Mouse (Mus musculus): ENCODE results near the gene Slc45a2.
"Not testable (repeated sequence)": the region's sequence is repeated elsewhere in the genome, so short reads cannot be mapped to it uniquely, and the experiment has no call there.

The Slc45a2 gene

GRCm38 (mm10) chr15:11000421-11000820 lies at the start of gene Slc45a2:
Gene Slc45a2, plus strand, starts transcription at chr15:11000721.
- DNase-seq, result no peak

GRCm38 (mm10) chr15:10951951-10952759 lies 48.4 kb upstream of the Slc45a2 start, which contains the start of gene C1qtnf3:
Gene C1qtnf3, plus strand, starts transcription at chr15:10952332.
- DNase-seq, result no peak

- DNase-seq, result no peak
Measured at GRCm38 (mm10) chr15:10952760-10953305, 47.7 kb upstream of the Slc45a2 start.

DNA sequence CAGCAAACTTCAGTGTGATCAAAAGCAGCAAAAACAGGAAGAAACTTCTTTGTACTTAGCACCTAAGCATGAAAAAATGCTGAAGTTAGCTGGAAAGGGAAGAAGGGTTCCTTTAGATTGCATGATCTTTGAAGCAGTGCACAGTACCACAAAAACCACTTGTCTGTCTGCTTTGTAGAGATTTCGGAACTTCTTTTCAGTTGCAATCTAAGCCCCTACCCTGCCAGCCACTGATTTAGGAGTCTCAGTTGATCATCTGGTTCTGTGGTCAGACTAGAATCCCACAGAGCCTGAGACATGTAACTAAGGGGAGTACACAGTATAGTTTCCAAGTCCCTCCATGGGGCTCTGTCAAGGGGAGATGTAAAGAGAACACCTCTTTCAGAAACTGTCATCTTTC lies 47.1 kb upstream of the Slc45a2 start:
- DNase-seq, result no peak

DNA sequence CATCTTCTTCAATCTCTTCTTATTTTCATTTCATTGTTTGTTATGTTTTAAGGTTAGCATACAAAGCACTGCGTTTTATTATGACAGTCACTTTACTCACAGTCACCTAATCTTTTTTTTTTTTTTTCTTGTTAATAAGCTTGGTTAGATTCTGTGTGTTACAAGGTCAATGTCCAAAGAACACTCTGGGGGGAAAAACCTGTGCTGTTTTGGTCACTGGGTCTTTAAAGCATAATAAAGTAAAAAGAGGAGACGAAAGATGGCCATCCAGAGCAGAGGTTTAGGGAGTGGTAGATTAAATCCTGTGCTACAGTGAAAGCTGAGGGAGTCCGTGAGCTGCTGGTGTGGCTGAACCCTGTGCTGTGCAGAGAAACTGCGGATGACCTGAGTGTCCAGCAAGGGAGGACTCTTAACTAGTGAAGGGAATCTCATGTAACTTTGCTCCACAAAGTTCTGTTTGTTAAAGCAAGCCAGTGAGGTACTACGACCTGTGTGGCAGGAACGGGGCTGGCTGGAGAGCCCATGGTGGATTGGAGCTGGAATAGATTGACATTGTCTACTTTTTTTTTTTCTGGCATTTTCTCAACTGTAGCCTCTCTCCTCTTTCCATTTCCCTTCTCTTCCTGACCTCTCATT lies 46.0 kb upstream of the Slc45a2 start:
- no peak for DNase-seq

DNA sequence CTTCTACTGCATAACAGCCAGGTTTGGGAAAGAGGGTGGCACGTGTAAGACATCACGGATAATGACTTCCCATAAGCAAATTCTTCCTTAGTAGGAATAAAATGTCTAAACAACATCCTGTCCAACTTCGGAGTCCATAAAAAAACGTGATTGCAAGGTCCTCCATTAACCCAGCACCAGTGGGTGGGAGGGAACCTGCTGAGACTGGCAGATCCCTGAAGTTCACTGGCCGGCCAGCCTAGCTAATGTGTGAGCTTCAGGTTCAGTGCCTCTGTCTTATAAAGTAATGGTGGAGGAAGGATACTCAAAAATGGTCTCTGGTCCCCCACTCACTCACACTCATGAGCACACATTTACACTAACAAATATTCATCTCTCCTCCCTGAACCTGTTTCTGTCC lies 45.4 kb upstream of the Slc45a2 start:
- DNase-seq, result no peak

DNA sequence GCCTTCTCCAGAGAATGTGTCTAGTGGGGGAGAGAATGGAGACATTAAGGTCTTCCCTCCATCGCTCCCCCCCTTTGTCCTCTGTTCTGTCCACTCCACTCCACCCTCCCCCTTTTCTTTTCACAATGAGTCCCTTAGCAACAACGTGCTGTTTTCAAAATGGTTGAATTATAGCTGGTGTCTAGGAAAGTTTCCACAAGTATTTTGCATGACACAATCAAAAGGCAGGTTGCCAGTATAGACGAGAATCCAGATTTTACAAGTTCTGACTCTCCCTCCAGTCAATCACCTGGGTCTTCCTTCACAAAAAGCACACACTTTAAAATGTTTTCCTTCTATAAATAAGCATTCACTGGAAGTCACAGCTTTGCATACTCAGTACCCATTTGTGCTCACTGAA lies 43.8 kb upstream of the Slc45a2 start:
- no peak for DNase-seq

DNA sequence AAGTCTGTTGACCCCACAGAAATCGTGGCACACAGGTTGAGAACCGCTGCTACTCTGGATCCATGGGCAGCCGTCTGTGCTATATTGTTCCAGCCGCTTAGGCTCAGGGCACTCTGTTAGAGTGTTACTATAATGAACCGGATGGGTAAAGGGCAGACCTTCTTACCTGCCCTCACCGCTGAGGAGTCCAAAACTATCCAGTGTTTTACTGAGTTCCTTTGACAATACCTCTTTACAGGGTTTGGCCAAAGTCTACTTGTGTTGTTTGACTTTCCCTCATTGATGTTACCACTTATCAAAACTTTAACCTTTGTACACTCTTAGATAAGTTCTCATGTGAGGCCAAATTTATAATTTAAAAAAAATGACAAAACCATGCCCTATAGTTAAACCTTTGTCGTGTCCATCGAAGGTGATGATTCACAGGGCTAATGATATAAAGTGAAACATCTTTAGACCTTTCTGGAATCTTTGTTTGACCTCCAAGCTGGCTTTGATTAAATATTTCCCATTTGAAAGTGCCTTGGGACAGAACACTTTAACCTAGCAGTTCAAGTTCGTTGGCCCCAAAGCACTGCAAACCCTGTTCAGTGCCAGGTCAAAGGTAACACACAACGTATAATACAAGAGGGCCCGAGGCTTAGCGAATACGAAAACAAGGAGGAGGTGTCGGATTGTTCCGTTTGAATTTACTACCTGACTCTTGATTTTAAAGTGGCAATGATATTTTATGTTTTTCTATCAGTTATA lies 41.1 kb upstream of the Slc45a2 start:
- DNase-seq, result no peak

DNA sequence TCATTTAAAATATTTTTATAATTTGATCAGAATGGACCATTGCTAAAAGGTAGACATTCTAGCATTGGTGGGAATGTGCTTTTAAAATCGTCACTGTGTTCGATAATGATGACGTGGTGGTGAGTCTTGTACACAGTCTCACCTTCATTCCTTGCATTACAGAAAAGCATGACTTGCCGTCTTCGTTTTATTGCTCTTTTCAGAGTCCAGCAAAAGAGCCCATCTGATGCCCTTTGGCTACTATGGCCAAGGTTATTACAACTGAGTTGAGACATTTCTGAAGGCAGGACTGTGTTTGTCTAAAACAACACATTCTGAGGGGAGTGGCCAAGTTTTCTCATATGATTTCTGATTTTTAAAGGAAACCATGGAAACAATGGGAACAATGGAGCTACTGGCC lies 40.3 kb upstream of the Slc45a2 start:
- no peak for DNase-seq

- DNase-seq, result no peak
Measured at GRCm38 (mm10) chr15:10962601-10963000, 37.9 kb upstream of the Slc45a2 start.

- no peak for DNase-seq
Measured at GRCm38 (mm10) chr15:10969439-10969838, 31.1 kb upstream of the Slc45a2 start.

- DNase-seq, result no peak
Measured at GRCm38 (mm10) chr15:10970777-10971176, 29.7 kb upstream of the Slc45a2 start.

- DNase-seq, result no peak
Measured at GRCm38 (mm10) chr15:10977151-10977550, 23.4 kb upstream of the Slc45a2 start.

GRCm38 (mm10) chr15:10980712-10981111 lies 19.8 kb upstream of the Slc45a2 start:
- DNase-seq, result no peak

DNA sequence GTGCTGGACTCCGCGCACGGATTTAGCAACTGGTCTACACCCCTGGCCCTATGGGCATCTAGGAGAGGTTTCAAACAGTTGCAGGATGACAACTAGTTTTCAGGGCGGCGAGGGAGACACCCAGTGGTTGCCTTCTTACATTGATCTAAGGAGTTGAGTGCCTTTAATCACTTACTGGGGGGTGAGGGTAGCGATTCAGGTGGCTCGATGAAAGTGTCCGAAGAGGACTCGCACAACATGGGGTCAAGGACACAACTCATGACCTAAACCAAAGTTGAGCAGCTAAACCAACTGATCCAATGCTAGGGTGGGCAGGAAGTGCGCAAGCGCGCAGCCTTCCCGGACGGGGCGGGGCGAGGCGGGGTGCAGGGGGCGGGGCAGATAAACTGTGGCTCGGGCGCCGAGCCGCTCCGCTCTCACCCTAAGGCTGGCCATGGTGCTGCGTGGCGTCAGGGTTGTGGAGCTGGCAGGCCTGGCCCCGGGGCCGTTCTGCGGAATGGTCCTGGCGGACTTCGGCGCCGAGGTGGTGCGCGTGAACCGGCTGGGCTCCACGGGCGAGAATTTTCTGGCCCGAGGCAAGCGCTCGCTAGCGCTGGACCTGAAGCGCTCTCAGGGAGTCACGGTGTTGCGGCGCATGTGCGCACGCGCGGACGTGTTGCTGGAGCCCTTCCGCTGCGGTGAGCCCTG lies 19.0 kb upstream of the Slc45a2 start, which contains the start of gene Amacr:
Gene Amacr, plus strand, starts transcription at position 380 of the 687 bp plus-strand sequence.
- peak; percentile 87 for DNase-seq

GRCm38 (mm10) chr15:10982064-10982435 lies 18.5 kb upstream of the Slc45a2 start:
- no peak for DNase-seq

- DNase-seq, result no peak
Measured at GRCm38 (mm10) chr15:10985756-10986155, 14.8 kb upstream of the Slc45a2 start.

GRCm38 (mm10) chr15:10986477-10986876 lies 14.0 kb upstream of the Slc45a2 start:
- DNase-seq, result not testable (repeated sequence)

DNA sequence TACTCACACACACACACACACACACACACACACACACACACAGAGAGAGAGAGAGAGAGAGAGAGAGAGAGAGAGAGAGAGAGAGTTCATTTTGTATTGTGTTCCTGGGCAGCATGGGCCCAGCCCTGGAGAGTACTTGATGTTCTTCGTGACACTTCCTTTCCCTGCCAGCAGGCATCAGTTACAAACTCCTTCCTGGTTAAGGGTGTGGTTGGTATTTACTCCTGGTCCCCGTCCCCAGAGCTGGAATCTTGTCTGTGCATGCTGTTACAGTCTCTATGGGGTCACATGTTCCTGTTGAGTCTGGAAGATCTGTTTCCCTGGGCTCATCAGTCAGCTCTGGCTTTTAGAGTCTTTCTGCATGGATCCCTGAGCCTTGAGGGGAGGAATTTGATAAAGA lies 10.1 kb upstream of the Slc45a2 start:
- no peak for DNase-seq

DNA sequence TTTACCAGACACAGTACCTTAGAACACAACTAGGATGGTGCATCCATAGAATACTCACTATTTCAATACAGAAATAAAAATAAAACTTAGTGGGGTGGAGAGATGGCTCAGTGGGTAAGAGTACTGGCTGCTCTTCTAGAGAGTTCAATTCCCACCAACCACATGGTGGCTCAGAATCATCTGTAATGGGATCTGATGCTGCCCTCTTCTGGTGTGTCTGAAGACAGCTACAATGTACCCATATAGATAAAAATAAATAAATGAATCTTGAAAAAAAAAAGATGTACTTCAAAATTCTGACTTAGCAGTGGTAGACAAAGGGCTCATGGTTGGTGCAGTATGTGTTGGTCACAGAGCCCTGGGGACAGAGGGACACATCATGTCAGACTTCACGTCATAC lies 9.0 kb upstream of the Slc45a2 start:
- no peak for DNase-seq

DNA sequence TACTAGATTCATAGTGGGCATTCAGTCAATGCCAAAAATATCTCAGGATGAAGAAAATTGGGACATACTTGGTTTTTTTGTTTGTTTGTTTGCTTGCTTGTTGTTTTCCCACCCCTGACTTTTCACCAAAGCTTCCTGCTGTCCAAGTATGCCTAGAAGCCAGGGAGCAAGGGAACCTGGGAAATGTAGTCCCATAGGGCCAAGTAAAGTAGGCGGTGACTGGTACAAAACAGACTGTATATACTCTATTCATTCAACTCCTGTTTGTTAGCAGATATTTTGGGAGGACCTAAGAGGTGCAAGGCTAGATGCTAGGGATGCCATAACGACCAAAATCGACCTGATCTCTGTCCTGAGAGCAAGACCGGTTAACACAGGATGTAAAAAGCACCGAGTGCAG lies 689 bp upstream of the Slc45a2 start:
- DNase-seq, result no peak

DNA sequence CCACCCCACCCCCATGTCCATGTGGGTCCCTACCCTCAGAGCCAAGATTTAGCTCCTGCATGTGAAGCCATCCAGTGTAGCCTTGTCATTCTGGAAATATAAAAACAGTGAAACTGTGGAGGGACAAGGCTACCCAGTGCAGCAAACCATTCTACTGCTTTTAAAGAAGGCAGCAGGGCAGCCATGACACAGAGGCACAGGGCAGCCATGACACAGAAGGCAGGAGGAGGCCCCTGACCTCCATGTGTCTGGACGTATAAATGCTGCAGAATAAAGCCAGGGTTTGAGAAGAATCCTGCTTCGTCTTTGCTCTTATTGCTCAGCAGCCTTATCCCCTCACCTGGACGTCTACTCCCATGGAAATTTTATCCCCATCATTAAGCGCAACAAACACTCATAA lies 3.3 kb downstream of the Slc45a2 start:
- DNase-seq, result no peak

DNA sequence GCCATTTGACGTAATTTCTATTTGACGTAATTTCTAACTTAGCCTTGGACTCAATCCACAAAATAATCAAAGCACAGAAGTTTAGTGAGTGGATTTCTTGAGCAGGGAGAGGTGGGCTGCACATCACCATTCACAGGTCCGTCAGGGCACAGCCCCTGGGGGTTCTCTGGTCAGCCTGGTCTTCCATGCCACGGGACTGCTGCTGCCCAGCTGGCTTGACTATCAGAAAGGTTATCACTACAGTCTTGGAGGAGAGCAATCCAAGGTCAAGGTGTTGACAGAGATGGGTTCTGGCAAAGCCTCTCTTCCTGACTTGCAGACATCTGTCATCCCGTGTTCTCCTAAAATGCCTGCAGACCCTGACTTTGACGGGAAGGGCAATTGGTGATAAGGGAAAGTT lies 4.1 kb downstream of the Slc45a2 start:
- no peak for DNase-seq
